Mouse (Mus musculus) left cerebral cortex, postnatal 10 days (tissue): ENCODE data around the gene Fbln5. TPM values are rescaled to one million over a fixed set of nuclear protein-coding genes. Genes with fewer than 3 reads are reported as not detected.
A peak's percentile ranks its signal among the peaks of the same experiment; 100 is the strongest.

Experiments
- DNase-seq, 2 experiments: peaks; one replicate each; pipeline ENCODE4 v3.0.0; 2021 to 2022; ENCODE audit warnings: low spot score in 2 of 2, mixed read lengths in 1 of 2; ENCODE audit errors: extremely low spot score in 1 of 2
- intact Hi-C: fragments of 180-260 bp; cut with DNase I; formaldehyde crosslinking; loops from one replicate; pipeline ENCODE4 v1.15.1; 2025
- total RNA-seq, 2 experiments: library from RNA; stranded (reverse); gene quantifications; 2 replicates each; pipeline ENCODE4 v1.2.3; 2021

Gene Fbln5
- total RNA-seq: 10 to 100 TPM; 10.9 to 13.2 TPM

GRCm38 (mm10) chr12:101818608-101819370, at the start of gene Fbln5:
Gene Fbln5 (minus strand): TSS chr12:101819055.
- intact Hi-C loops: no loop called here
- DNase-seq: peak in 1 of 2 experiments; percentile 67

- no peak for DNase-seq
- intact Hi-C loops: no loop called here
These were observed 43.6 kb upstream of the Fbln5 start for GRCm38 (mm10) chr12:101862286-101862964.

GRCm38 (mm10) chr12:101860256-101860655, 41.4 kb upstream of the Fbln5 start:
- DNase-seq: no peak
- intact Hi-C loops: no loop called here

- intact Hi-C loops: no loop called here
- no peak for DNase-seq
These were observed 39.2 kb upstream of the Fbln5 start for GRCm38 (mm10) chr12:101858011-101858410.

- intact Hi-C loops: no loop called here
- no peak for DNase-seq
These were observed 35.5 kb upstream of the Fbln5 start for GRCm38 (mm10) chr12:101854336-101854735.

- intact Hi-C loops: no loop called here
- no peak for DNase-seq
These were observed 33.1 kb upstream of the Fbln5 start for GRCm38 (mm10) chr12:101851846-101852564.

GRCm38 (mm10) chr12:101851314-101851713, 32.5 kb upstream of the Fbln5 start:
- no peak for DNase-seq
- intact Hi-C loops: no loop called here

GRCm38 (mm10) chr12:101836546-101837274, 17.9 kb upstream of the Fbln5 start:
- intact Hi-C loops: no loop called here
- DNase-seq: no peak

GRCm38 (mm10) chr12:101834715-101835114, 15.9 kb upstream of the Fbln5 start:
- no peak for DNase-seq
- intact Hi-C loops: no loop called here

GRCm38 (mm10) chr12:101833776-101834175, 14.9 kb upstream of the Fbln5 start:
- intact Hi-C loops: no loop called here
- no peak for DNase-seq

- intact Hi-C loops: no loop called here
These were observed 14.3 kb upstream of the Fbln5 start for GRCm38 (mm10) chr12:101833115-101833506.

GRCm38 (mm10) chr12:101832179-101833114, 13.6 kb upstream of the Fbln5 start:
- intact Hi-C loops: no loop called here
- DNase-seq: no peak

More at GRCm38 (mm10) chr12:101833115-101833506, 14.3 kb upstream of the Fbln5 start:
- no peak for DNase-seq

GRCm38 (mm10) chr12:101831221-101831620, 12.4 kb upstream of the Fbln5 start:
- DNase-seq: no peak
- intact Hi-C loops: no loop called here

- no peak for DNase-seq
- intact Hi-C loops: no loop called here
These were observed 4.3 kb upstream of the Fbln5 start for GRCm38 (mm10) chr12:101823161-101823560.

- no peak for DNase-seq
These were observed 2.7 kb upstream of the Fbln5 start for GRCm38 (mm10) chr12:101821596-101821995.

GRCm38 (mm10) chr12:101819570-101819969, 715 bp upstream of the Fbln5 start:
- intact Hi-C loops: no loop called here
- DNase-seq: no peak

More at GRCm38 (mm10) chr12:101821596-101821995, 2.7 kb upstream of the Fbln5 start:
- intact Hi-C loops: no loop called here

GRCm38 (mm10) chr12:101818246-101818607, 628 bp downstream of the Fbln5 start:
- intact Hi-C loops: no loop called here

GRCm38 (mm10) chr12:101816810-101817209, 2.0 kb downstream of the Fbln5 start:
- no peak for DNase-seq
- intact Hi-C loops: no loop called here

More at GRCm38 (mm10) chr12:101818246-101818607, 628 bp downstream of the Fbln5 start:
- no peak for DNase-seq
